Mouse (Mus musculus): Measurements from ENCODE around the gene Pald1.

The Pald1 gene

GRCm38 (mm10) chr10:61402480-61402879 is 19.1 kb upstream of the Pald1 start:
- no peak for DNase-seq

- no peak for DNase-seq
Observed at GRCm38 (mm10) chr10:61400407-61400806, 17.1 kb upstream of the Pald1 start.

- peak; percentile 57 for DNase-seq
Observed at GRCm38 (mm10) chr10:61399156-61399734, 15.9 kb upstream of the Pald1 start.

GRCm38 (mm10) chr10:61398125-61398524 is 14.8 kb upstream of the Pald1 start:
- no peak for DNase-seq

GRCm38 (mm10) chr10:61394476-61395136 is 11.3 kb upstream of the Pald1 start:
- no peak for DNase-seq

- no peak for DNase-seq
Observed at GRCm38 (mm10) chr10:61392584-61392983, 9.3 kb upstream of the Pald1 start.

- DNase-seq = no peak
Observed at GRCm38 (mm10) chr10:61390148-61390547, 6.8 kb upstream of the Pald1 start.

- DNase-seq = no peak
Observed at GRCm38 (mm10) chr10:61389020-61389419, 5.7 kb upstream of the Pald1 start.

GRCm38 (mm10) chr10:61386284-61386683 is 3.0 kb upstream of the Pald1 start:
- no peak for DNase-seq

GRCm38 (mm10) chr10:61385174-61385573 is 1.8 kb upstream of the Pald1 start:
- DNase-seq = no peak

GRCm38 (mm10) chr10:61383715-61384047 is 351 bp upstream of the Pald1 start:
- DNase-seq = no peak

GRCm38 (mm10) chr10:61382281-61382731 is 1.0 kb downstream of the Pald1 start:
- no peak for DNase-seq

GRCm38 (mm10) chr10:61381823-61382222 is 1.5 kb downstream of the Pald1 start:
- no peak for DNase-seq

GRCm38 (mm10) chr10:61380186-61380585 is 3.1 kb downstream of the Pald1 start:
- DNase-seq = no peak

- DNase-seq = no peak
Observed at GRCm38 (mm10) chr10:61379340-61380040, 3.8 kb downstream of the Pald1 start.

GRCm38 (mm10) chr10:61378698-61379097 is 4.6 kb downstream of the Pald1 start:
- DNase-seq = no peak

GRCm38 (mm10) chr10:61378050-61378449 is 5.3 kb downstream of the Pald1 start:
- no peak for DNase-seq

GRCm38 (mm10) chr10:61374771-61375481 is 8.4 kb downstream of the Pald1 start:
- DNase-seq = no peak

- DNase-seq = no peak
Observed at GRCm38 (mm10) chr10:61374076-61374475, 9.3 kb downstream of the Pald1 start.

GRCm38 (mm10) chr10:61372585-61372923 is 10.8 kb downstream of the Pald1 start:
- DNase-seq = no peak

- no peak for DNase-seq
Observed at GRCm38 (mm10) chr10:61371884-61372584, 11.3 kb downstream of the Pald1 start.

GRCm38 (mm10) chr10:61370273-61370979 is 12.9 kb downstream of the Pald1 start:
- DNase-seq = no peak

Measured in right cerebral cortex, adult 18-20 months (tissue).